Mouse (Mus musculus): ENCODE measurements around the gene Gm20388. TPM values are rescaled to one million over a fixed set of nuclear protein-coding genes. Genes with fewer than 3 reads are reported as not detected.
A peak's percentile ranks its signal among the peaks of the same experiment; 100 is the strongest.
"Not testable (repeated sequence)": the region's sequence is repeated elsewhere in the genome, so short reads cannot be mapped to it uniquely, and the experiment has no call there.

Gm20388 gene
- polyA plus RNA-seq, 1 experiment from 2014 or later, result not detected

GRCm38 (mm10) chr8:122566766-122567165 lies 2656.1 kb downstream of the Gm20388 start:
- DNase-seq (no peak), ATAC-seq (ENCODE audit: low read depth) (no peak)

GRCm38 (mm10) chr8:122567361-122568108 lies 2656.9 kb downstream of the Gm20388 start, which contains the start of gene Cdt1:
Gene Cdt1 (plus strand): TSS chr8:122568015.
- H3K4me2 ChIP-seq, result peak within 1 kb of the TSS; percentile 94
- DNase-seq, result peak; percentile 94
- peak; percentile 94 for ATAC-seq (ENCODE audit: low read depth)
- peaks cover 38% of the 10 kb centered on the region for H3K36me3 ChIP-seq
- peaks cover 64% of the 10 kb centered on the region for H3K4me1 ChIP-seq (replicated peaks)
- H3K27ac ChIP-seq, result peak within 1 kb of the TSS; percentile 94
- WGBS (ENCODE audit: insufficient replicate concordance), result under 1% methylated on average over 62 of the region's 62 CpGs
- H3K9ac ChIP-seq, result peak within 1 kb of the TSS; percentile 97
- no peaks in the 10 kb centered on the region for H3K27me3 ChIP-seq
- peak within 1 kb of the TSS; percentile 96 for H3K4me3 ChIP-seq (replicated peaks)
- H3K9me3 ChIP-seq (replicated peaks), result no peaks in the 10 kb centered on the region

More at GRCm38 (mm10) chr8:122566766-122567165, 2656.1 kb downstream of the Gm20388 start:
- Histone ChIP-seq H3K27ac (peak overlapping the region; percentile 94), H3K27me3 (no peaks in the 10 kb centered on the region), H3K4me1 (replicated peaks) (peaks cover 57% of the 10 kb centered on the region), H3K9ac (peak overlapping the region; percentile 83), H3K4me3 (replicated peaks) (peak overlapping the region; percentile 96), H3K36me3 (peaks cover 30% of the 10 kb centered on the region), H3K9me3 (replicated peaks) (no peaks in the 10 kb centered on the region), H3K4me2 (peak overlapping the region; percentile 94)
- 19% methylated on average over 6 of the region's 6 CpGs for whole genome bisulfite sequencing (ENCODE audit: insufficient replicate concordance)

- under 1% methylated on average over 34 of the region's 34 CpGs for WGBS (ENCODE audit: insufficient replicate concordance)
- Histone ChIP-seq H3K27ac (peak overlapping the region; percentile 94), H3K4me2 (peak overlapping the region; percentile 94), H3K4me1 (replicated peaks) (peaks cover 70% of the 10 kb centered on the region), H3K9me3 (replicated peaks) (no peaks in the 10 kb centered on the region), H3K9ac (peak overlapping the region; percentile 97), H3K36me3 (peaks cover 43% of the 10 kb centered on the region), H3K27me3 (no peaks in the 10 kb centered on the region), H3K4me3 (replicated peaks) (peak overlapping the region; percentile 96)
- ATAC-seq (ENCODE audit: low read depth) (peak; percentile 32), DNase-seq (no peak)
These were observed 2657.5 kb downstream of the Gm20388 start for GRCm38 (mm10) chr8:122568109-122568504.

- peaks cover 78% of the 10 kb centered on the region for H3K4me1 ChIP-seq (replicated peaks)
- H3K36me3 ChIP-seq, result peaks cover 51% of the 10 kb centered on the region
- H3K4me3 ChIP-seq (replicated peaks), result peak overlapping the region; percentile 96
- H3K27me3 ChIP-seq, result no peaks in the 10 kb centered on the region
- ATAC-seq (ENCODE audit: low read depth) (no peak), DNase-seq (no peak)
- H3K9me3 ChIP-seq (replicated peaks), result no peaks in the 10 kb centered on the region
- H3K4me2 ChIP-seq, result peak overlapping the region; percentile 94
- H3K27ac ChIP-seq, result peak overlapping the region; percentile 94
- peak overlapping the region; percentile 97 for H3K9ac ChIP-seq
- 13% methylated on average over 10 of the region's 10 CpGs for WGBS (ENCODE audit: insufficient replicate concordance)
These were observed 2658.3 kb downstream of the Gm20388 start for GRCm38 (mm10) chr8:122568881-122569309.

DNA sequence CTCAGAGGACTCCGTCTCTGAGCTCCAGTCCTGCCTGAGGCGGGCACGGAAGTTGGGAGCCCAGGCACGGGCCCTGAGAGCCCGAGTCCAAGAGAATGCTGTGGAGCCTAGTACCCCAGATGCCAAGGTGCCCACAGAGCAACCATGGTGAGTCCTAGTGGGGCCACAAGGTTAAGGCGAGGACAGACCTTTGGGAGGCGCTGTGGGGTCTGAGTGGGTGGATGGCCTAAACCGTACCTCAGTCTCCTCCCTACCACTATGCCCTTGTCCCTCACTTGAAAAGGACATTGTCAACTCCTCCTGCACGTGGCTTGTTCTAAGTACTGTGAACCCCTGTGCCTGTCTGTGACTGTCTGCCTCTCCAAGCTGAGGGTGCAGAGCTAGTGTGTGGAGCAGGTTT lies 2658.7 kb downstream of the Gm20388 start:
- ATAC-seq (ENCODE audit: low read depth) (no peak), DNase-seq (no peak)
- Histone ChIP-seq H3K9me3 (replicated peaks) (no peaks in the 10 kb centered on the region), H3K4me1 (replicated peaks) (peaks cover 82% of the 10 kb centered on the region), H3K4me2 (peak overlapping the region; percentile 94), H3K36me3 (peaks cover 56% of the 10 kb centered on the region), H3K27me3 (no peaks in the 10 kb centered on the region), H3K9ac (peak overlapping the region; percentile 97), H3K27ac (peak overlapping the region; percentile 94), H3K4me3 (replicated peaks) (peak overlapping the region; percentile 96)
- WGBS (ENCODE audit: insufficient replicate concordance), result 59% methylated on average over 9 of the region's 9 CpGs

- Histone ChIP-seq H3K4me3 (replicated peaks) (peak overlapping the region; percentile 96), H3K9me3 (replicated peaks) (no peaks in the 10 kb centered on the region), H3K4me2 (peak overlapping the region; percentile 94), H3K9ac (peak overlapping the region; percentile 97), H3K36me3 (peaks cover 62% of the 10 kb centered on the region), H3K27ac (peak overlapping the region; percentile 94), H3K27me3 (no peaks in the 10 kb centered on the region), H3K4me1 (replicated peaks) (peaks cover 87% of the 10 kb centered on the region)
- WGBS (ENCODE audit: insufficient replicate concordance), result 90% methylated on average over 16 of the region's 16 CpGs
- ATAC-seq (ENCODE audit: low read depth), result no peak
- no peak for DNase-seq
These were observed 2659.4 kb downstream of the Gm20388 start for GRCm38 (mm10) chr8:122569996-122570395.

DNA sequence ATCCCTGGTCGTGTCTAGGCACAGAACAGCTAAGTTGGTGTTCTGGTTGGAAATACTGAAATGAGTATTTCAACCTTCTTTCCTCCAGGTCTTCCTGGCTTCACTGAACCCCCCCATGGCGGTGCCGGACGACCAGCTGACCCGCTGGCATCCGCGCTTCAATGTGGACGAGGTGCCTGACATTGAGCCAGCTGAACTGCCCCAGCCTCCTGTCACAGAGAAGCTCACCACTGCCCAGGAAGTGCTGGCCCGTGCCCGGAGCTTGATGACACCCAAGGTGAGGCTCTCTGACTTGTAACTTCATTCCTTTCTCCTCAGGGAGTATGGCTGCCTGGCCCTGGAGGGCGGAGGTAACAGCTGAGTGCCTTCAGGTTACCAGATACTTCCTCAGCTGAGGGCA lies 2660.5 kb downstream of the Gm20388 start:
- Histone ChIP-seq H3K9me3 (replicated peaks) (no peaks in the 10 kb centered on the region), H3K9ac (peak overlapping the region; percentile 97; the same call in 1 of the 2 replicates), H3K4me2 (no peak overlapping the region), H3K27ac (peak overlapping the region; percentile 55; the same call in 1 of the 2 replicates), H3K36me3 (peaks cover 63% of the 10 kb centered on the region), H3K27me3 (no peaks in the 10 kb centered on the region), H3K4me1 (replicated peaks) (peaks cover 87% of the 10 kb centered on the region), H3K4me3 (replicated peaks) (no peak overlapping the region)
- DNase-seq (no peak), ATAC-seq (ENCODE audit: low read depth) (no peak)
- 88% methylated on average over 11 of the region's 11 CpGs for WGBS (ENCODE audit: insufficient replicate concordance)

DNA sequence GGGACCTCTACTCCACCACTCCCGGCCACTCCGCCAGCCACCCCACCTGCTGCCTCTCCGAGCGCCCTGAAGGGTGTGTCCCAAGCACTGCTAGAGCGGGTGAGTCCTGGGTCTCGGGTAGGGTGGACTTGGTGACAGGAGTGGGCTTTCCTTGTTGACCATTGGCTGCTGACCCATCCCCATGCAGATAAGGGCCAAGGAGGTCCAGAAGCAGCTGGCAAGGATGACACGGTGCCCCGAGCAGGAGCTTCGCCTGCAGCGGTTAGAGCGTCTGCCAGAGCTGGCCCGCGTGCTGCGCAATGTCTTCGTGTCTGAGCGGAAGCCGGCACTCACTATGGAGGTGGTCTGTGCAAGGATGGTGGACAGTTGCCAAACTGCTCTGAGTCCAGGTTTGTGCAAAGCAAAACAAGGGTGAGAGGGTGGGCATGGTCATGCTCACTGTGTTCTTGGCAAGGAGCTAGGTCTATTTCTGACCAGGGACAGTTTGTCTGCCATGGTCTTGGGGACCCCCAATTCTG lies 2661.2 kb downstream of the Gm20388 start:
- Histone ChIP-seq H3K9ac (0 out of 2 replicates have a peak overlapping the region, but pooled peaks have one; percentile 2), H3K9me3 (replicated peaks) (no peaks in the 10 kb centered on the region), H3K27ac (no peak overlapping the region), H3K36me3 (peaks cover 63% of the 10 kb centered on the region), H3K4me2 (peak overlapping the region; percentile 19; the same call in 1 of the 2 replicates), H3K4me1 (replicated peaks) (peaks cover 87% of the 10 kb centered on the region), H3K27me3 (no peaks in the 10 kb centered on the region), H3K4me3 (replicated peaks) (no peak overlapping the region)
- WGBS (ENCODE audit: insufficient replicate concordance), result 90% methylated on average over 17 of the region's 17 CpGs
- DNase-seq (no peak), ATAC-seq (ENCODE audit: low read depth) (no peak)

- Histone ChIP-seq H3K4me2 (no peak overlapping the region), H3K27ac (no peak overlapping the region; the same call in none of the 2 replicates), H3K4me3 (replicated peaks) (no peak overlapping the region), H3K4me1 (replicated peaks) (peaks cover 88% of the 10 kb centered on the region), H3K36me3 (peaks cover 63% of the 10 kb centered on the region), H3K9me3 (replicated peaks) (no peaks in the 10 kb centered on the region), H3K9ac (0 out of 2 replicates have a peak overlapping the region, but pooled peaks have one; percentile 2), H3K27me3 (no peaks in the 10 kb centered on the region)
- ATAC-seq (ENCODE audit: low read depth), result no peak
- 91% methylated on average over 3 of the region's 3 CpGs for WGBS (ENCODE audit: insufficient replicate concordance)
- no peak for DNase-seq
These were observed 2662.1 kb downstream of the Gm20388 start for GRCm38 (mm10) chr8:122572751-122573150.

- Histone ChIP-seq H3K27ac (peak overlapping the region; percentile 88), H3K36me3 (peaks cover 63% of the 10 kb centered on the region), H3K4me1 (replicated peaks) (peaks cover 88% of the 10 kb centered on the region), H3K4me2 (0 out of 2 replicates have a peak overlapping the region, but pooled peaks have one; percentile 1), H3K9ac (peak overlapping the region; percentile 26; the same call in 1 of the 2 replicates)
- not testable (repeated sequence) for H3K9me3 ChIP-seq (replicated peaks); H3K27me3 ChIP-seq; H3K4me3 ChIP-seq (replicated peaks); ATAC-seq (ENCODE audit: low read depth); DNase-seq
- 51% methylated on average over 4 of the region's 4 CpGs for WGBS (ENCODE audit: insufficient replicate concordance)
These were observed 2662.5 kb downstream of the Gm20388 start for GRCm38 (mm10) chr8:122573176-122573575.

- H3K9me3 ChIP-seq (replicated peaks), result no peaks in the 10 kb centered on the region
- peaks cover 88% of the 10 kb centered on the region for H3K4me1 ChIP-seq (replicated peaks)
- ATAC-seq (ENCODE audit: low read depth) (no peak), DNase-seq (no peak)
- no peak overlapping the region for H3K4me3 ChIP-seq (replicated peaks)
- H3K4me2 ChIP-seq, result peak overlapping the region; percentile 94; the same call in 1 of the 2 replicates
- H3K36me3 ChIP-seq, result peaks cover 63% of the 10 kb centered on the region
- peak overlapping the region; percentile 26; the same call in 1 of the 2 replicates for H3K9ac ChIP-seq
- H3K27ac ChIP-seq, result peak overlapping the region; percentile 88
- 43% methylated on average over 9 of the region's 9 CpGs for WGBS (ENCODE audit: insufficient replicate concordance)
- H3K27me3 ChIP-seq, result no peaks in the 10 kb centered on the region
These were observed 2662.9 kb downstream of the Gm20388 start for GRCm38 (mm10) chr8:122573577-122573976.

All from liver, embryonic 13.5 days (tissue).